Mouse (Mus musculus): ENCODE measurements around the gene Foxc2.

DNA sequence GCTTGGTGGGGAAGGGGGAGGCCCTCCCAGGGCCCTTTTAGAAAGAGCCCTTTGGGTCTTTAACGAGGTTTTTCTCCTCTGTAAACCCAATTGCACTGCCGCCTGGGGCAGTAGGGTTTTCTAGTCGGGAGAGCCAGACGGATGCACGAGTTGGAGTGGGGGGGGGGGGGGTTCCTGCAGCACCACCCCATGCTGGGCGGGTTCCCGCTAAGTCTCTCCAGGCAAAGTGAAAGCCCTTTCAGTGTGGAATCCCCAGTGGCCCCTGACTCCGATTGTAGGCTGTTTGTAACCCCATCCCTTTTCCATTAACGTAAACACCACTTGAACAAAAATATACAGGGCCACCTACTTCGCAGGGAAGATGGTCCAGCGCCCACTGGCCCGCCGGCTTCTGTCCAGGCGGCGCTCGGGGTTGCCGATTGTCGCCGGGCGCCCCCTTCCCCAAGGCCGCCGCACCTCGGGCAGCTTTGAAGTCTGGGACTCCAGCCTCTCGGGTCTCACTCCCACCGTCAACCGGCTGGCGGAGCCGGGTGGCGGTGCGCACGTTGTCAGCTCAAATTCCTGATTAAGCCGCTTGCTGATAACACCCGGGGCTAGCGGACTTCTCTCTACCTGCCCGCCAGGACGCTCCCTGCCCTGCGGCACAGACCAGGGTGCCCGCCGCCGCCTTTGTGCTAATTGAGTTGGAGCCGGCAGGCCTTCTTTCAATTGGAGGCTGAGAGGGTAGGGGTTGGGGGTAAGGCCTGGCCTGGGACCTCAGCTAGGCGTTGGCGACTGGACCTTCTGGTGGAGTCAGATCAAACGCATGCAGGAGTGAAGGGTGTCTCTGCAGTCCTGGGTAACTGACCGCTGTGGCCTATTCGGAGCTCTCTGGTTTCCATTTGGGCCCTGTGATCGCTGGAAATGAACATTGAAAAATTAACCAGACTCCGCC, 42.5 kb upstream of the Foxc2 start:
- TF ChIP-seq POLR2A (IDR thresholded peaks at IDR 0.05; ENCODE audit: low read depth, low read length) (no peak), CTCF (IDR thresholded peaks at IDR 0.05; ENCODE audit: borderline replicate concordance, insufficient read depth, low read length) (no peak)

All from embryonic fibroblast, embryonic 13.5 days (primary cell).